Mouse (Mus musculus) midbrain, embryonic 16.5 days (tissue): ENCODE measurements around the gene Crybb2. TPM values are rescaled to one million over a fixed set of nuclear protein-coding genes. Genes with fewer than 3 reads are reported as not detected.

Experiments used
- ATAC-seq: fragments of 200-750 bp; cut with Nextera tagmentation; 2 replicates; pipeline ENCODE4 v1.8.0; 2017; ENCODE audit warnings: moderate TSS enrichment
- H3K27ac ChIP-seq: fragments of 300-500 bp; sonication (generic); 2 replicates; pipeline ENCODE4 v1.5.1; 2014; ENCODE audit warnings: mild to moderate bottlenecking, low read length, mixed read lengths
- H3K27me3 ChIP-seq: fragments of 300-500 bp; sonication (generic); 2 replicates; pipeline ENCODE4 v1.6.1; 2014; ENCODE audit warnings: low read depth, low read length, mixed read lengths; ENCODE audit not compliant: control insufficient read depth, insufficient read depth
- H3K36me3 ChIP-seq: fragments of 300-500 bp; sonication (generic); 2 replicates; pipeline ENCODE4 v1.6.1; 2014; ENCODE audit warnings: mild to moderate bottlenecking, low read length, moderate library complexity, mixed read lengths; ENCODE audit not compliant: control insufficient read depth, insufficient read depth
- H3K4me1 ChIP-seq: fragments of 300-500 bp; sonication (generic); 2 replicates; pipeline ENCODE4 v1.6.1; 2014; ENCODE audit warnings: mild to moderate bottlenecking, low read length, mixed read lengths; ENCODE audit not compliant: control insufficient read depth, insufficient read depth
- H3K4me2 ChIP-seq: fragments of 300-500 bp; sonication (generic); 2 replicates; pipeline ENCODE4 v1.6.1; 2014; ENCODE audit warnings: mild to moderate bottlenecking, low read length, mixed read lengths
- H3K4me3 ChIP-seq: fragments of 300-500 bp; sonication (generic); 2 replicates; pipeline ENCODE4 v1.5.1; 2014; ENCODE audit warnings: low read depth, mild to moderate bottlenecking, low read length, moderate library complexity, mixed read lengths
- H3K9ac ChIP-seq: fragments of 300-500 bp; sonication (generic); 2 replicates; pipeline ENCODE4 v1.6.1; 2014; ENCODE audit warnings: low read depth, low read length, mixed read lengths
- H3K9me3 ChIP-seq: fragments of 300-500 bp; sonication (generic); replicated peaks from 2 replicates; pipeline ENCODE4 v1.6.1; 2014; ENCODE audit warnings: mild to moderate bottlenecking, low read length, mixed read lengths; ENCODE audit not compliant: control insufficient read depth, poor library complexity, severe bottlenecking
- WGBS: fragments of 180-500 bp; shearing (Covaris S2); extraction: QIAGEN DNeasy Blood & Tissue Kit; methylation state at CpG from one replicate; pipeline ENCODE4 v1.1.7; 2014; 5-methylcytosine and 5-hydroxymethylcytosine counted together
- polyA plus RNA-seq: library from polyadenylated mRNA; unstranded; fragments of >200 nt; fragmentation: Nextera tagmentation; extraction: Ambion mirVana; gene quantifications from 2 replicates; pipeline ENCODE4 v1.2.1, GENCODE M21; 2015

The Crybb2 gene
- polyA plus RNA-seq, 1 experiment from 2014 or later, result not detected

DNA sequence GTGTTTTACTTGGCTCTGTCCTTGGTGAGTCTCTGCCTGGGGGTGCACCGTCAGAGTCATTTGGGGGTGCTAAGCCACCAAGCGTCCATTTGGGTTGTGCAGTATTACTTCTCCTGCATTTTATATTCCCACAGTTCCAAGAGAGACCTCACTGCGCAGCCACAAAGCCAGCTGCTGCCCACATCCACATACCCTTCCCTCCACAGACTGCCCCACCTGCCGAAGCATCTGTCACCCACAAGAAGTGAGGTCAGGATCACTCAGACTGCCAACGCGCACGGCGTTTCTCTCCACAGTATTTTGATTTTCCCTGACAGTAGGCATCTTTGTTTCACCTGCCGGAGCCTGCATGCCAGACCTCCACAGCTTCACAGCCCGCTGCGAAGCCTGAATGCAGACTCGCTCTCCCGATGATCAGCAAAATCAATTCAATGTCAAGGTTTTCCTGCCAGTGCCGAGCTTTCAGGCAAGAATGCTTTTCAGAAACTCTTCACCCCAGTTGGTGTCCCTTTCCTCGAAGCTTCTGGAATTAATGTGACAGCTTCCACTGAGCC, 38.6 kb downstream of the Crybb2 start:
- no peak overlapping the region for H3K4me2 ChIP-seq
- no peaks in the 10 kb centered on the region for H3K36me3 ChIP-seq
- ATAC-seq, result no peak
- WGBS, result 37% methylated on average over 15 of the region's 15 CpGs
- H3K4me3 ChIP-seq, result no peak overlapping the region
- H3K27me3 ChIP-seq, result no peaks in the 10 kb centered on the region
- H3K9ac ChIP-seq, result 0 out of 2 replicates have a peak overlapping the region, but pooled peaks have one; percentile 15
- peaks cover 20% of the 10 kb centered on the region for H3K4me1 ChIP-seq
- H3K27ac ChIP-seq, result peak overlapping the region; percentile 26; the same call in 1 of the 2 replicates
- no peaks in the 10 kb centered on the region for H3K9me3 ChIP-seq

DNA sequence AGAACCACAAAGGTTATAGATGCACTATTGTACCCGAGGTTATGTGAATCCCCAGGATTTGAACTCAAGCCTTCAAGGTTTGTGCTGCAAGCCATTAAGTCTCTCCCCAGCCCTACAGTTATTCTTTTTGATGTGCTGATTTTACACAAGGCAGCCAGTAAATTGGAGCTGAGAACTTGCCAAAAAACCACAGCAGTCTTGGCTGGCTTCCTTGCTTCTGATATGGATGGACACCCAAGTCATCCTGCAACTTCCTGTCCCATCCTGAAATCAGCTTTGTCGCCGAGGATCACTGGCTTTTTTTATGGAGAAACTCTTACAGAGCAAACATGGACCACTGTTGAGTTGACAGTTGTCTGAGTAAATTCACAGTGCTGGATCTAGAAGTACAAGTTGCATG, 39.8 kb downstream of the Crybb2 start:
- ATAC-seq, result no peak
- 78% methylated on average over 3 of the region's 3 CpGs for WGBS
- Histone ChIP-seq H3K4me2 (no peak overlapping the region), H3K4me1 (peaks cover 12% of the 10 kb centered on the region), H3K9me3 (no peaks in the 10 kb centered on the region), H3K27me3 (no peaks in the 10 kb centered on the region), H3K36me3 (no peaks in the 10 kb centered on the region), H3K27ac (no peak overlapping the region), H3K4me3 (no peak overlapping the region), H3K9ac (no peak overlapping the region)

DNA sequence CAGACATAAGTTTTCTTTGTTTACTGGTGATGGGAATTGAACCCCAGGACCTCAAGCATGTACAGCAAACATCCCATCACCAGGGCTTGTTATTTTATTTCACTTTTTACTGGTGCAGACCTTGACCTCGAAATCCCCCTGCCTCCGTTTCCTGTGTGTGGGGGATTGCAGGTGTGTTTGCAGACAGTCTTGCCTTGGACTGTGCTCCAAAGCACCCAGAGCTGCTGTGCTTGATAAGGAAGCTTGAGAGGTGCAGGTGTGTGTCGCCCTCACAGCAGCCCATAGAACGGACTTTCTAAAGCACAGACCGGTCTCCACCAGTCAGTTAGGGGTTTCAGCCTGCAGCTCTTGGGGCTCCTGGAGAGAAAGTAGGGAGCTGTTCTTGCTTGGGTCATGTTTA, 43.2 kb downstream of the Crybb2 start:
- H3K27ac ChIP-seq, result no peak overlapping the region
- no peak for ATAC-seq
- H3K9ac ChIP-seq, result no peak overlapping the region
- no peak overlapping the region for H3K4me2 ChIP-seq
- 94% methylated on average over 5 of the region's 5 CpGs for WGBS
- H3K4me1 ChIP-seq, result peaks cover 6% of the 10 kb centered on the region
- no peaks in the 10 kb centered on the region for H3K27me3 ChIP-seq
- no peak overlapping the region for H3K4me3 ChIP-seq
- H3K36me3 ChIP-seq, result no peaks in the 10 kb centered on the region
- no peaks in the 10 kb centered on the region for H3K9me3 ChIP-seq

DNA sequence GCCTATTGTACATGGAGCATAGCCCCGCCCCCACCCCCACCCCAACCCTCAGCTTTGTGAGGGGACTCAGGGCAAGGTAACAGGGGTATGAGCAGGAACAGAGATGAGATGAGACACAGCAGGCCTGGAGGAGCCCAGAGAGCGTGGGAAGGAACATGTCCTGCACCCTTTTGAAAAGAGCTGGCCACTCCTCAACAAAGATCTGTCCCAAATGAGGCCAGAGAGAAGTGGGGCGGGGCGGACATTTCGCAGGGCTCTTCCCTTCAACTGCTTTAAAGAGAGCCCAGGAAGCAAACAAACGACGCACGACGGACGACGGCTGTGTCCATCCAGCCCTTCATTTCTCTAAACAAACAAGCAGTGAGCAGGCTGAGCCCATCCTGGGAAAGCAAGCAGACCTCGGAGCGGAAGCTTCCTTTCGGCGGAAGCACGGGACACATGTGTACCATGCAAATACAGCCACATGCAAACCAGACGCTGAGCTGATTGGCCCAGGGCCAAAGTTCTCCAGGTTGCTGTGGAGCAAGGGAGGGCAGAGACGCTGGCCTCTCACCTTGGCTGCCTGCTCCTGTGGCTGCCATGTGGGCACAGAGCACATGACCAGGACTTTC, 45.7 kb downstream of the Crybb2 start:
- no peak overlapping the region for H3K9ac ChIP-seq

DNA sequence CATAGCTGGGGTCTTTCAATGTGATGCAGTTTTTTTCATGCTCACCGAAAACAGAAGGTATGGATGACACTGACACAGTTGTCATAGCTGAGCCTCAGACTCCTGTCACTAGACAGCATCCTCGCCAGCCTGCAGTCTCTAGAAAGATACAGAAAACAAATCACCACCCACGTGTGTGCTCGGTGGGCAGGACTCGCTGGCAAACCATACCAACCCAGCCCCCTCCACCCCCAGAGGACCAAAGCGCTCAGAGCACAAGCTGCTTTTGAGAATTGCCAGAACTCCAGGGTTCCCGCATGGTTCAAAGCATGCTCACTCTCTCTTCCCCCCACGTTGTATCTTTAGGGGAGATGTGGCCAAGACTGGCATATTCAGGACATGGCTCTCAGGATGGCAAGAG, 51.7 kb downstream of the Crybb2 start:
- no peak overlapping the region for H3K9ac ChIP-seq
- H3K4me1 ChIP-seq, result peaks cover 14% of the 10 kb centered on the region
- H3K27ac ChIP-seq, result no peak overlapping the region
- no peaks in the 10 kb centered on the region for H3K27me3 ChIP-seq
- no peak overlapping the region for H3K4me3 ChIP-seq
- ATAC-seq, result no peak
- 59% methylated on average over 8 of the region's 8 CpGs for WGBS
- no peaks in the 10 kb centered on the region for H3K36me3 ChIP-seq
- H3K9me3 ChIP-seq, result no peaks in the 10 kb centered on the region
- H3K4me2 ChIP-seq, result no peak overlapping the region

More for the DNA sequence above, 45.7 kb downstream of the Crybb2 start:
- Histone ChIP-seq H3K9me3 (no peaks in the 10 kb centered on the region), H3K4me1 (no peaks in the 10 kb centered on the region), H3K4me2 (no peak overlapping the region), H3K27ac (no peak overlapping the region), H3K36me3 (no peaks in the 10 kb centered on the region), H3K4me3 (no peak overlapping the region), H3K27me3 (no peaks in the 10 kb centered on the region)
- WGBS, result 31% methylated on average over 18 of the region's 18 CpGs
- 0 out of 2 replicates have a peak, but pooled peaks have one; percentile 3 for ATAC-seq

DNA sequence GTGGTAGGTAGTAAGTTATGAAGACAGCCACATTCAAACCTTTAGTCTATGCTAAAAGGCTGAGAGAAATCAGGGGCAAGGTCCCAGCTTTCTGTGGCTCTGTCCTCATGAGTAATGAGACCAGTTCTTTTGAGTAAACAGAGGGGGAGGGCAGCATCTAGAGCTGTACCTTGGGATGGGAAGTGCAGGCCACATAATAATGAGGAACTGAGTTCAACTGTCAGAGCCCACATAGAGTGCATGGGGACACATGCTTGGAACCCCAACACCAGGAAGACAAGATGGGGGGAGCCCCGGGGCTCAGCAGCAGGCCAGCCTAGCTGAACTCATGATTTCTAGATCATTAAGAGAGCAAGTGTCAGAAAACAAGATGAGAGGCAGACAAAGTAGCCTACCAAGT, 52.9 kb downstream of the Crybb2 start:
- Histone ChIP-seq H3K9me3 (no peaks in the 10 kb centered on the region), H3K4me3 (no peak overlapping the region), H3K36me3 (no peaks in the 10 kb centered on the region), H3K4me1 (peaks cover 14% of the 10 kb centered on the region), H3K27me3 (no peaks in the 10 kb centered on the region), H3K9ac (no peak overlapping the region), H3K4me2 (no peak overlapping the region), H3K27ac (no peak overlapping the region)
- no peak for ATAC-seq
- 92% methylated on average over 1 of the region's 1 CpGs for WGBS

DNA sequence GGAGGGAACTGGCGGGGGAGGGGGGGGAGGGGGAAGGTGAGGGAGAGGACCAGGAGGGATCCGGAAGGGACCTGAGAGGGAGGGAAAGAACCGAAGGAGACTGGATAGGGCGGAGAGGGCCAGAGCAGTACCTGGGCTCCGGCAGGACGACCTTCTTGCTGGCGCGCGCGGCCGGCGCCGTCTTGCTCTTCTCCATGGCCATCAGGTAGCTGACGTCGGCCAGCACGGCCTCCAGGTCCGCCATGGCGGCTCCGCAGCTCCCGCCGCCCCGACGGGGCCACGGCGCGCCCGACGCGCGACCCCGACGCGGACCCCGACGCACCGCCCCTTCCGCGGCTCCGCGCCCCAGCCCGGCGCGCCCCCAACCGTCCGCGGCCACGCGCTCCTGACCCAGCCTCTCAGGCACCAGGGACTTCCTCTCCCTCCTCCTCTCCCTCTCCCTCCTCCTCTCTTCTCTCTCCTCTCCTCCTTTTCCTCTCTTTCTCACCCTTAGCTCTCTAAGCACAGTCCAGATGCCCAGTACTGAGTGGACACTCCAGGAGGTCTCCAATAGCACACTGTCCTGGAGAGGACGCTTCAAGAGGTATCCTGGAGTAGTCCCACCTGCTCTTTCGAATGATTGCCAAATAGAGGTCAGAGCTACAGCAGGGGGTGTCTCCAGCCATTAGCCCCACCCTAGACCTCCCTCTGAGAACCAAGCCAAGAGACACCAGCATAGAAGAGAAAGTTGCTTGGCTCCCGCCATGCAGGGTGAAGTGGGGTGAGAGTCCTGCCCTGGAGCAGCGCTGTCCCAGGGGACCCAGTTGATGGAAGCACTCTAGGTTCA, 54.5 kb downstream of the Crybb2 start, which contains the start of gene Grk3:
Gene Grk3, minus strand, starts transcription at position 556 of the 826 bp plus-strand sequence.
- peak within 1 kb of the TSS; percentile 75 for H3K27ac ChIP-seq
- H3K9ac ChIP-seq, result peak within 1 kb of the TSS; percentile 81
- H3K9me3 ChIP-seq, result no peaks in the 10 kb centered on the region
- peak; percentile 81 for ATAC-seq
- H3K4me1 ChIP-seq, result peaks cover 14% of the 10 kb centered on the region
- peak within 1 kb of the TSS; percentile 64 for H3K4me3 ChIP-seq
- peak within 1 kb of the TSS; percentile 72 for H3K4me2 ChIP-seq
- H3K27me3 ChIP-seq, result no peaks in the 10 kb centered on the region
- no peaks in the 10 kb centered on the region for H3K36me3 ChIP-seq
- 5% methylated on average over 27 of the region's 52 CpGs for WGBS

DNA sequence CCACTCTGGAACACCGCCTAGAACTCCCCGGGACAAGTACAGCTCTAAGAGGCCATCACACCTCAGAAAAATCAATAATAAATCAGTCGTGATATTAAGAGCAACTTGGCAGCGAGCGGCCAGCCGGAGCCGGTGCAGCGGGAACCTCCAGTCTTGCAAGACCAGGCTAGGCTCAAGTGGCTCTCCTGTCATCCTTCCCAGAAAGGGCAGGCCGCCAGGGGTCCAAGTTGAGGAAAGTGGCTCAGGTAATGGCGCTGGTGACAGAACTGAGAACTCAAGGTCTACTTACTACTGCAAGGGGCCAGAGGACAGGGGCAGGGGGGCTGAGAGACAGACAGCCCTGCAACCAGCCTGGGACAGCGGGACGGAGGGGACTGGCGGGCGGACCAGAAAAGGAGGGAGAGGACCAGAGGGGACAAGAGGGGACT, 55.1 kb downstream of the Crybb2 start:
- Histone ChIP-seq H3K27ac (peak overlapping the region; percentile 75), H3K9ac (peak overlapping the region; percentile 81), H3K4me2 (peak overlapping the region; percentile 72), H3K27me3 (no peaks in the 10 kb centered on the region), H3K4me3 (peak overlapping the region; percentile 64), H3K4me1 (peaks cover 14% of the 10 kb centered on the region), H3K9me3 (no peaks in the 10 kb centered on the region), H3K36me3 (no peaks in the 10 kb centered on the region)
- WGBS, result 3% methylated on average over 14 of the region's 14 CpGs
- peak; percentile 37 for ATAC-seq
